In the genomic region with DNA sequence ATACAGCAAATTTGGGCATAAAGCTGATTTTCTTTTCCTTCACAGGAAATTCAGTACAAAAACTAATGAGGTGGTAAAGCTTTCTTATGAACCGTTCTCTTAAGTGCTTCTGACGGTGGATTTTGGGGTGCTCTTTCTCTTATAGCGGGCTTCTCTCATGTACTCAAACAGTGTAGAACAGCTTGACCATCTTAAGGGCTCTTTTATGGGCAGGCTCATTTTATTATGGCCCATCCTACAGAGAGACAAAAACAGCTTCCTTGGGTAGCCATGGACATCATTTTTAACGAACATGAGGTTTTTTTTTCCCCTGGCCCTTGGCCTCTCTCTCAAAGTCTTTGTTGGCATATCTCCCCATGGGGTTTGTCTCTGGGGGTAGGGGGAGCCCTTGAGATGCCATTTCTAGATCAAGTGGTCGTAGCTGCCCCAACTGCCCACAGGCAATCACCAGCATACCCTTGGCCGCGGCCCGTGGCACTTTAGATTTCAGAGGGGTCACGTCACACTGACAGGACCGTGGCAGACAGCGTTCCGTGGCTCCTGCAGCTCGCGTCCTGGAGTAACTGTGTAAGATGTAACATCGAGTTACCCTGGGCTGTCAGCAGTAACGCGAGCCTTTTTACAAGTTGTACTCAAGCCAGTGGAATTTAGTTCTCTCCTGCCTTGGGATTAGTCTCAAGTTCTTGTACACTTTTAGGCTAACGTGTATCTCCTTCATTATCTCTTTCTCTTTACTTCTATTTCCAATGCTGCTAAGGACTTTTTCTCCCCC, we compare ENCODE assay signal across 16 mouse cellular contexts. TPM values are rescaled to one million over a fixed set of nuclear protein-coding genes. Genes with fewer than 3 reads are reported as not detected.
DNase-seq lines count a peak whose midpoint lies in the region; TF ChIP-seq lines count a peak whose summit lies in the region.
"Had no signal": no experiment of that assay in that cellular context is flagged by ENCODE, and none has a peak within 500 bp of the region (broad histone marks: within the 10 kb centered on the region; RNA-seq: fewer than 3 reads in every experiment).

No protein-coding gene starts in this region.

- H3ac ChIP-seq in myocyte (ENCODE audit: control insufficient read depth, insufficient read length) = no peak overlapping the region

- no peaks in the 10 kb centered on the region for H3K79me2 ChIP-seq in myocyte (ENCODE audit: control insufficient read depth, insufficient read depth)

- H3K27me3 ChIP-seq in myocyte (ENCODE audit: control insufficient read depth, insufficient read depth, insufficient read length) = no peaks in the 10 kb centered on the region
- H3K27me3 ChIP-seq: neural tube, embryonic 12.5 days had no signal

- no peak overlapping the region for H3K4me3 ChIP-seq in layer of hippocampus, adult 2 months
- H3K4me3 ChIP-seq in gastrocnemius, adult 2 months = peak overlapping the region; percentile 57
- no peak overlapping the region for H3K4me3 ChIP-seq in myocyte
- H3K4me3 ChIP-seq: hindbrain, embryonic 10.5 days; neural tube, embryonic 12.5 days had no signal

- peak; percentile 20; the same call in 1 of the 2 replicates for TF ChIP-seq CTCF in layer of hippocampus, adult 2 months (conservative IDR thresholded peaks at IDR 0.05)
- TF ChIP-seq CTCF in gastrocnemius, adult 2 months (IDR thresholded peaks at IDR 0.05) = no peak

- intact Hi-C loops in gastrocnemius, adult 2 months (cut with DNase I) = loop anchor here (2.0 kb wide), 1 partner anchor 143 kb away; no protein-coding TSS in a partner anchor
- intact Hi-C loops in left cerebral cortex, postnatal 10 days (cut with DNase I) = no loop called here

- no peaks in the 10 kb centered on the region for H3K36me3 ChIP-seq in myocyte (ENCODE audit: control insufficient read depth, insufficient read depth)

- peak overlapping the region; percentile 57 for H3K4me2 ChIP-seq in myocyte (ENCODE audit: low read depth)
- H3K4me2 ChIP-seq: neural tube, embryonic 12.5 days had no signal

- TF ChIP-seq POLR2A in myocyte (IDR thresholded peaks at IDR 0.05; ENCODE audit: insufficient read length, low read depth) = no peak

- DNase-seq in gastrocnemius, adult 18-20 months (ENCODE audit: low spot score) = peak; percentile 80
- DNase-seq in gastrocnemius, postnatal 10 days = no peak
- DNase-seq in layer of hippocampus, adult 2 months (ENCODE audit: low spot score in 2 of 2) = no peak
- no peak for DNase-seq in layer of hippocampus, adult 9-11 months
- DNase-seq in gastrocnemius, adult 2 months = peak; percentile 74
- DNase-seq in right cerebral cortex, adult 18-20 months = no peak
- DNase-seq in left cerebral cortex, postnatal 10 days (ENCODE audit: extremely low spot score in 1 of 2, low spot score in 2 of 2) = no peak
- DNase-seq: adrenal gland, postnatal 36 days; kidney, adult 9 months; left cerebral cortex, postnatal 4 days; midbrain, embryonic 14.5 days; thymus, postnatal 25 days had no signal

- H3K27ac ChIP-seq in layer of hippocampus, adult 2 months = no peak overlapping the region
- H3K27ac ChIP-seq in gastrocnemius, adult 2 months = peak overlapping the region; percentile 82
- H3K27ac ChIP-seq: hindbrain, embryonic 10.5 days; macrophage; neural tube, embryonic 12.5 days had no signal

TF ChIP-seq in myocyte, 11 proteins besides CTCF, POLR2A, EP300 and RAD21:
- TF ChIP-seq POLR2AphosphoS2 (IDR thresholded peaks at IDR 0.05; ENCODE audit: insufficient read length, low read depth) (no peak), MYOD1 (IDR thresholded peaks at IDR 0.05; ENCODE audit: control insufficient read depth in 1 of 3, insufficient read length in 2 of 3, low read depth in 2 of 3) (peak in 1 of 3 experiments; percentile 4)
TF ChIP-seq in myocyte: peak in this region for 1.

RNA-seq across cellular contexts. Expression of gene Rtkn2, which starts 24.5 kb away (rescaled TPM):
- under 1 TPM; 0.41 to 0.47 TPM for total RNA-seq in gastrocnemius, adult 18-20 months (2021)
- 1 to 10 TPM; 2.2 to 3.0 TPM for total RNA-seq in gastrocnemius, postnatal 10 days (2021)
- total RNA-seq in layer of hippocampus, adult 2 months (2021) = 1 to 10 TPM; 4.7 to 5.0 TPM
- total RNA-seq in gastrocnemius, adult 2 months (2021) = under 1 TPM; 0.11 to 0.31 TPM
- polyA plus RNA-seq in myocyte (2012; fragmentation: generic; extraction: Trizol) = 3.5 TPM
- total RNA-seq in left cerebral cortex, postnatal 10 days (2021) = 1 to 10 TPM; 5.4 to 5.7 TPM

Comparison
In these comparisons a context has a peak if more than half of its experiments do, and no peak if none do; other contexts are left out.
1. DNase-seq: peak in gastrocnemius, adult 18-20 months (single experiment) and gastrocnemius, adult 2 months (single experiment); none in gastrocnemius, postnatal 10 days (single experiment), layer of hippocampus, adult 2 months (0 of 2), layer of hippocampus, adult 9-11 months (single experiment), right cerebral cortex, adult 18-20 months (single experiment) and left cerebral cortex, postnatal 10 days (0 of 2).